Mouse (Mus musculus) adrenal gland, adult 18-20 months (tissue): ENCODE data around the gene Wee1. TPM values are rescaled to one million over a fixed set of nuclear protein-coding genes. Genes with fewer than 3 reads are reported as not detected.
A peak's percentile ranks its signal among the peaks of the same experiment; 100 is the strongest.
"Not testable (repeated sequence)": the region's sequence is repeated elsewhere in the genome, so short reads cannot be mapped to it uniquely, and the experiment has no call there.

Experiments used
- DNase-seq, 2 experiments: peaks; one replicate each; pipeline ENCODE4 v3.0.0; 2021 to 2022; ENCODE audit warnings: low spot score in 2 of 2
- total RNA-seq, 2 experiments: library from RNA; stranded (reverse); gene quantifications; 1 replicate in 1 of 2; 2 replicates in 1 of 2; pipeline ENCODE4 v1.2.3; 2021

Gene Wee1
- total RNA-seq, 2 experiments from 2014 or later, result 5.2 to 7.3 TPM

DNA sequence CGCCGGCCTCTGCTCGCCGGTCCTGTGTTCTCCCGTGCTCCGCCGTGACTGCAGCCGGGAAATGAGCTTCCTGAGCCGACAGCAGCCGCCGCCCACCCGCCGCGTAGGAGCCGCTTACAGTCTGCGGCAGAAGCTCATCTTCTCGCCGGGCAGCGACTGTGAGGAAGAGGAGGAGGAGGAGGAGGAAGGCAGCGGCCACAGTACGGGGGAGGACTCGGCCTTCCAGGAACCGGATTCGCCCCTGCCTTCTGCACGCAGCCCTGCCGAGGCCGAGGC, 381 bp downstream of the Wee1 start:
- no peak for DNase-seq

DNA sequence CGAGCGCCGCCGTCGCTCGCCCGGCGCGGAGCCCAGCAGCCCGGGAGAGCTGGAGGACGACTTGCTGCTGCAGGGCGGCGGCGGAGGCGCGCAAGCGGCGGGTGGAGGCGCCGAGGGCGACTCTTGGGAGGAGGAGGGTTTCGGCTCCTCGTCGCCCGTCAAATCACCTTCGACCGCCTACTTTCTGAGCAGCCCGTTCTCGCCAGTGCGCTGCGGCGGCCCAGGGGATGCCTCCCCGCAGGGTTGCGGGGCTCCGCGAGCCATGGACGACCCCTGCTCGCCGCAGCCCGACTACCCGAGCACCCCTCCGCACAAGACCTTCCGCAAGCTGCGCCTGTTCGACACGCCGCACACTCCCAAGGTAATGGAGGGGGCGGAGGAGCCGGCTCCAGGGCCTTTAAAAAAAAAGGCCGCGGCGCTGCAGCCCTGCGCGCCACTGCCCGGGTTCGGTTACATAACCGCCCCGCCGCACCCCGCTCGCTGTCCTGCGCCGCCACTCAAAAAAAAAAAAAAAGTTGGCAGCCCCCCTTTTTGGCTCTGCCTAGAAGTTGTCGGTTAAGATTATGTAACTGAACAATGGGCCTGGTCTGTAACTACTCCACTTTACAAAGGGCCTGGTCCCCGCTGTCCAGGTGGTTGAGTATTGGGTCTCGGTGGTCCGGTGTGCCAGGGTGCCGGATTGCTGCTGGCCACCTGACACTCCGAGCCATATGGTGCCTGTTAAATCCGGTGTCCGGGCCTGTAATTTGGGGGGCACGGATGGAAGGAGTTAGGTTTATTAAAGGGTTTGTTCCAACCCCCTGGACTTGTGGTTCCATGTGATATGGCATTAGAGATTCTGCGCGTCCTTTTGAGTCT, 948 bp downstream of the Wee1 start:
- DNase-seq, result peak; percentile 55 to 58

DNA sequence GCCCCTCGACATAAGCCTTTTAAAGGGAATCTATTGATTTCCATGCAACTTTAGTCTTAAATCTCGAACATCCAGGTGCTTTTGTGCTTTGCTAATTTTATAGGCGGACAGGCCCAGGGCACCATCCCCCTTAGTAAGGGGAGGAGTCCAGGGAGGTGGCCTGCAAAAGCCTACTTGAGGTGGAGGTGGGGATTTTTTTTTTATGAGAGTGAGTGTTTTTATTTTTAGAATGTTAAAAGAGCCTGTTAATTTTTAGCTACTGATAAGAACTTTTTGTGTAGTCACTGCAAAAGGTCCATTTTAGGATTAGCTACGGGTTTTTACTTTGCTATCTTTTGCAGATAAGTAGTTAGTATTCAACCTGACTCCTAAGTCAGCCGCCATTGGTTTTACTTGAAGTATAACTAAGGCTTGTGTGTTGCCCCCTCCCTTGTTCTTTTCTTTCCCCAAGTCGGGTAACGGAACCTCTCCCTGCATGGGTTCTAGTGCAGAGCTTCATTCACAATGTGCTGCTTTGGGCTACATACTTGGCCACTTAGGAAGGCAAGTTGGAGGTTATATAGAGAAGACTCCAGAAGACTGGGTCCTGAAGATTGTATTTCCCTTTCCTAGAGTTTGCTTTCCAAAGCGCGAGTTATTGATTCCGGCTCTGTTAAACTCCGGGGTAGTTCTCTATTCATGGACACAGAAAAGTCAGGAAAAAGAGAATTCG, 2.2 kb downstream of the Wee1 start:
- no peak for DNase-seq

DNA sequence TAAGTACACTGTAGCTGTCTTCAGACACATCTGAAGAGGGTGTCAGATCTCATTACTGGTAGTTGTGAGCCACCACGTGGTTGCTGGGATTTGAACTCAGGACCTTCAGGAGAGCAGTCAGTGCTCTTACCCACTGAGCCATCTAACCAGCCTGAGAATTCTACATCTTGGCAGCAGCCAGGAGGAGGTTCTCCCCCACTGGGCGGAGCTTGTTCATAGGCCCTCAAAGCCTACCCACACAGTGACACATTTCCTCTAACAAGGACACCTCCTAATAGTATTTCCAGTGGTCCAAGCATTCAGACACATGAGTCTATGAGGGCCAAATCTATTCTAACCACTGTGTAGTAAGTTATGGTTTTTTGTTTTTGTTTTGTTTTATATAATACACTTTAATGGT, 6.7 kb downstream of the Wee1 start:
- no peak for DNase-seq

DNA sequence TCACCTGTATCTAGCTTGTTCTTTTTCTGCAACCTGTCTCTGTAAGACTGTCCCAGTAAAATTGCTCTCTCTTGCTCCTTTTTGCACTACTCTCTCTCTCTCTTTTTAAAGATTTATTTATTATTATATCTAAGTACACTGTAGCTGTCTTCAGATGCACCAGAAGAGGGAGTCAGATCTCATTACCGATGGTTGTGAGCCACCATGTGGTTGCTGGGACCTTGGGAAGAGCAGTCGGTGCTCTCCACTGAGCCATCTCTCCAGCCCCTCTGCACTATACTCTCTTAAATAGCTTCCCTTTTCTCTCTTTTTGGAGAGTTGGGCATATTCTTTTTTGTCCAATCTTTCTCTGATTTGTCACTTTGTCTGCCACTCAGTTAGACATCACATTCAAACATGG, 10.4 kb downstream of the Wee1 start:
- not testable (repeated sequence) for DNase-seq

DNA sequence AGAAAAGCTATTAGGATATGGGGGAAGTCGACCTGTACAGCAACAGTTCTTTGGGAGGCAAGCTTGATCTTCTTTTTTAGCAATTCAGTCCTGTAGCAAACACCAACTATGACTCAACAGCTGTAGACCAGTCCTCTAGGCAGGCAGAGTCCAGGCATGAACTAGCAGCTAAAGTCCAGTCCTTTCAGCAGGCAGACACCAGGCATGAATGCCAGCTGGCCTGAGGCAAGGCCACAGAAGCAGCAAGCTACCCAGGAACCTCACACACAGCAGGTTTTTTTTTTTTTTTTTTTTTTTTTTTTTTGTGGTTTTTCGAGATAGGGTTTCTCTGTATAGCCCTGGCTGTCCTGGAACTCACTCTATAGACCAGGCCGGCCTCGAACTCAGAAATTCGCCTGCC, 12.1 kb downstream of the Wee1 start:
- DNase-seq, result no peak

DNA sequence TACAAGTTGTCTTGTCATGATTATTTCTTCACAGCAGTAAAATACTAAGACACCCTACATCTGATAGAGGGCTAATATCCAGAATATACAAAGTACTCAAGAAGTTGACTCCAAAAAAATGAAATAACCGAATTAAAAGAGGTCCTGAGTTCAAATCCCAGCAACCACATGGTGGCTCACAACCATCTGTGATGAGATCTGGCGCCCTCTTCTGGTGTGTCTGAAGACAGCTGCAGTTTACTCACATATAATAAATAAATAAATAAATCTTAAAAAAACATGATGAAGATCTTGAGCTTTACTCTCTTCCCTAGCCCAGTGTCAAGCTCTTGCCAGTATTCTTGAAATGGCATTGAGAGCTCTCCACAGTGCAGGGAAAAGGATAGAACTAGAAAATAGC, 16.7 kb downstream of the Wee1 start:
- DNase-seq, result no peak

DNA sequence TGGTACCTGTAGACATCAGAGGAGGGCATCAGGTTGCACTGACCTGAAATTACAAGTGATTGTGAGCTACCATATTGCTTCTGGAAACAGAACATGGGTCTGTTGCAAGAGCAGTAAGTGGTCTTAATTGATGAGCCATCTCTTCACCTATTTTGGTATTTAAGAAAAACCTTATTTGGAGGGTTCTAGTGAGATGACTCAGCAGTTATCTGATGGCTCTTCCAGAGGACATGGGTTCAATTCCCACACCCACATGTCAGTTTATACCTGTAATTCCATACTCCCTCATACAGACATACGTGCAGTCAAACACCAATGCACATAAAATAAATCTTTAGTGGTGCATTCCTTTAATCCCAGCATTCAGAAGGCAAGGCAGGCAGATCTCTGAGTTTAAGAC, 22.0 kb downstream of the Wee1 start:
- DNase-seq, result no peak

DNA sequence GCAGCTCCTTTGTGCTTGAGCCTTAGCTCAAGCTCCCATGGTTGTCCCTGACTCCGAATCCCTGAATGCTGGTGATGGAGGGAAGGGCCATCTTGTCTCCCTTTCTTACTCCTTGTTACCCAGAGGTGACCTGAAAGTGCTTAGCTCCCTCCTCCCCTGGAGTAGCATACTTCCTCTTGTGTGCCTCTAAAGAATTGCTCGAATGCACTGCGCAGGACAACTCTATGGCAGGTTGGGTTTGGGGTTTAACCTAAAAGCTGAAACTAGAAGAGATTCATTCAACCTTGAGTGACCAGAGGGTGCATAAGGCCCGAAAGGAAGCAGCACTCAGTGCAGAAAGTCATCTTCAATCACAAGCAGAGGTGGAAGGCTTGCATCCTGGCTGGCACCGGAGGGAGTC, 31.0 kb downstream of the Wee1 start:
- DNase-seq, result no peak

DNA sequence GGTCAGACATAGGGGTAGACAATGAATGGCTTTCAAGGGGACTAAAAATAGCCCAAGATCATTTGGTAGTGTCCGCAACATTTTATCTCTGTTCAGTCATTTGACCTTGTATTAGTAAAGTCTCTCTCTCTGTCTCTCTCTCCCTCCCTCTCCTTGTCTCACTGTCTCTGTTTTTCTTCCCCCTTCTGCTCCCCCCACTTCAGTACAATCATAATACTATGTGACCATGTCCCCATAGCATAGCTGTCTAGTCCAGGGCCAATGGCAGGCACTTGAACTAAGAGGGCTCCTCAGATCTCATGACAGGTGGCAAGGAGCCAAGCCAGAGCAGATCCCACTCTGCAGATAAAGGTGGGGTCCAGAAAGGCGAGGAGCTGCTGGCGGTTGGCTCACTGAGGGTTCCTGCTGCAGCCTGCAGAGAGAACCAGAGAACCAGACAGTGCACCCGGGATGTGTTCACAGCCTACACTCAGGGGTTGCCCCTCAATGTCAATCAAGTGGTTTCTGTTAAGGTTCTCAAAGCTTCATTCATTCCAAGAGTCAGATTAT, 34.9 kb downstream of the Wee1 start:
- DNase-seq, result peak in 1 of 2 experiments; percentile 18

DNA sequence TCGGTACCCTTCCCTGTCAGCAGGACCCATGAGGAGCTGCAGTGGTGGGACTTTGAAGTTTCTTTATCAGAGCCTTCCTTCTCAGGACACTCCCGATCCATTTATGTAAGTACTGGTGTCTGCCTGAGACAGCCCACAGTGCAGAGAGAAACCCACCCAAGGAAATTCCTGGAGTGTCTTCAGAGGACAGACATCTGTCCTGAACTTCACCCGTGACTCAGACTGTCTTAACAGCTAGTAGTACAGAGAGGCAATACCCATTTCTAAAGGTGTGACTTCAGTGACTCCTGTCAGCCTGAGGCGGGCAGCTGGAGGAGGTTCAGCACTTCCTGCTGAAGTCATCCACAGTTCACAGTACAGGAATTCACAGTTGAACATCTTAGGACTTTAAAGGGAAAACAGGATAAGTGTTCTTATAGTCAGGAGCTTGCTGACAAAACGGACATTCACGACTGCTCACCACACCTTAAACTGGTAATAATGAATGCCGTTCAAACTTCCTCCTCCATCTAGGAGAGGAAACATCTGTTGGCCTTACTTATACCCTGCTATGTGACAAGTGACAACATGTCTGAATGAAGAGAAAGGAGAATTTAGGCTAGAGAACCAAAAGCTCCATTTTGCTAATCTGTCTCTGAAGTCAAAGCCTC, 35.5 kb downstream of the Wee1 start:
- no peak for DNase-seq

DNA sequence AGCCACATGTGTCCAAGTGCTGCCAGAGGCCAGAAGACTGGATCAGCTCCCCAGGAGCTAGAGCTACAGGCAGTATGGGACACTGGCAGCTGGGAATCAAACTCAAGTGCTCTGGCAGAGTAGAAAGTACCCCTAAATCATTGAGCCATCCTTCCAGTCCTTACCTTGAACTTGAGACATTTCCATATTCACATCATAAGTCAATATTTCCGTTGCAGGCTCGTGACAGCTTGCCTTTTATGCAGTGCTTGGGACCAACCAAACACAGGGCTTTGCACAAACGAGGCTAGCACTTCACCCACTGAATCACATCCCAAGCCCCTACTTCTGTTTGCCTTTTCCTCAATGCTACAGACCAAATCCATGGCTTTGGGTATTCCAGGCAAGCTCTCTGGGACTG, 36.2 kb downstream of the Wee1 start:
- no peak for DNase-seq

DNA sequence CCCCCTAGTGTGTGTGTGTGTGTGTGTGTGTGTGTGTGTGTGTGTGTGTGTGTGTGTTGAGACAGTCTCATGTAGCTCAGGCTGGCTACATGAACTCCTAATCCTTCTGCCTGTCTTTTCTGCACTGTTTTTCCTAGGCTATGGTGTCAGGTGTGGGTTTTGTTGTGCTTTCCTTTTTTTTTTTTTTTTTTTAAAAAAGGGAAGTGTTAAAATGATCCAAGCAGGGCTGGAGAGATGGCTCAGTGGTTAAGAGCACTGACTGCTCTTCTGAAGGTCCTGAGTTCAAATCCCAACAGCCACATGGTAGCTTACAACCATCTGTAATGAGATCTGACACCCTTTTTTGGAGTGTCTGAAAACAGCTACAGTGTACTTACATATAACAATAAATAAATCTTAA, 38.3 kb downstream of the Wee1 start:
- not testable (repeated sequence) for DNase-seq

DNA sequence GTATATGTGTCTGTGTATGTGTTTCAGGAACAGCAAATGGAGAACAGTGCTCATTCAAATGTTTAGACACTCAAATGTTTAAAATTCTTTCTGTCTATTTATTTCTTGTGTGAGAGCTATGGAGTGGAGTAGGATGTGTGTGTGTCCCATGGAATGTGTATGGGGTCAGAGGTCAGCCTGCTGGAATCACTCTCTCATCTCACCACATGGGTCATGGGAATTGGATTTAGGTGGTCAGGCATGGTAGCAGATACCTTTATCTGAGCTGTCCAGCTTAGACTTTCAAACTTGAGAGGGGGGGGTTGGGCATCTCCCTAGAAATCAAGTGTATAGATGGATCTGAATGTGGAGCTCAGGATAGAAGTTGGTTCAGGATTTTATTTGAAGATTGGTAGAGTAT, 38.8 kb downstream of the Wee1 start:
- no peak for DNase-seq

DNA sequence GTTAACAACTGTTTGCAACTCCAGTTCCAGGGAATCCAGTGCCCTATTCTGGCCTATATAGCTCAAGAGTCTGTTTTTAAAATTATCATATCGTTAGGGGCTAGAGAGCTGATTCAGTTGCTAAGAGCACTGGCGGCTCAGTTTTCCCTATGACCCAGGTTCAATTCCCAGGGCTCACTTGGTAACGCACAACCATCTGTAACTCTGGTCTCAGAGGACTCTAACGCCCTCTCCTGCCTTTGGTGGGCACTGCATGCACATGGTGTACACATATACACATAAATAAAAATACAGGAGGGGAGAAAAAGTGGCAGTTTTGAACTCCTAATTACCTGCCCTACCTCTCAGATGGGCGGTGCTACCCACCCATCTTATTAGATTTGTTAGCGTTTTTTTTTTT, 41.2 kb downstream of the Wee1 start:
- no peak for DNase-seq

DNA sequence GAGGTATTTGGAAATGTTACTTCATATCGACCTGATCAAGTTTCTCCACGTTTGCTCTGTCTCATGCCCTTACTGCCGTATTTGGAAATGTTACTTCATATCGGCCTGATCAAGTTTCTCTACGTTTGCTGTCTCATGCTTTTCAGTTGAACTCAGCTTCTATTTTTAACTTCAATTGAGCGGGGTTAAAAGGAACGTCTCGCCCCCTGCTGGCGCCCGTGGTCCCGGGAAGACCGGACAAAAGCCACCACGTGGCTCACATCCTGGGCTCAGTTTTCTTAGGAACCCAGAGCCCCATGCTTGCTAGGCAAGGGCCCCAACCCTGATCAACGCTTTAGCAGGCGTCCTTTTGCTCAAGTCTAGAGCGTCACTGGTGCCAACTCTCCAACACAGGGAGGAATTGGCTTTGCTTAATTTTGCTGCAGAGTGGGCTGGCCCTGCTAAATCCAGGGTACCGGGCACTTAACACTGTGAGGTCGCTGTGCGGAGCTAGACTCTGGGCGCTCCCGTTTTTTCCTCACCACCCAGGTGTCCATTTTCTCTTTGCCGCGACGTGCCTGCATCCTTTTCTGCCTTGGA, 42.3 kb downstream of the Wee1 start:
- peak; percentile 85 to 86 for DNase-seq

DNA sequence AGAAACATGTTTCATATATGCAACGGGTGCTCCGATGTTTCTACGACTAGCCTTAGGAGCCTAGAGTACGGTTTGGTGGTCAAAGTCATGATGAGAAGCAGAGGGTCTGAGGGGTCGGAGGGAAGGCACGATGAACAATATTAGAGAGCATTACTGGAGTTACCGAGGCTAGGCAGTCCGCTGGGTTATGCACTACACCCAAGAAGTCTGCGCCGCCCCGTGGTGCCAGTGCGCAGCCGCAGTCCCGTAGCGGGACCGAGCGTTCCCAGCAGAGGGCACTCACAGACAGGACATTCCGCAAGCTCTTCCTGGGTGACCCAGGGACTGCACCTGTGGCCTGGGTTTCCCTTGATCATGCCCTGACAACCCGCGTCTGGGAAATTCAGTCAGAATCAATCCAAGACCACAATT, 42.9 kb downstream of the Wee1 start:
- DNase-seq, result peak; percentile 91 to 93

DNA sequence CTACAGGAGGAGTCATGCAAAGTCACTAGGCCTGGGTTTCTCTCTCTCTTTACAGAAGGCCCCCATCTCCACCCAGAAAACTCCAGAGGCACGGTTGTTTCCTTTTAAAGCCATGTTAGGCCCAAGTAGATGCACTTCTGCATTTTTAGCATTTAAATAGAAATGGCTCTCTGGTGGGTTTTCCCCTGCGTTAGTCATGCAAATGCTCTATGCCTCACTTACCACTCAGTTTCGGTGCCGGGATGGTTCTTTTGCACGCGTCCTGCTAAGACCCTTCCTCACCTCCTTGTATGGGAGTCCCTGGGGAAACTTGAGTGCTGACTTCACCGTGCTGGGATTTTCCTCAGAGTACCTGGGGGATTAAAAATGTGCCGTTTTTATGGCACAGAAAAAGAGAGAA, 44.4 kb downstream of the Wee1 start:
- no peak for DNase-seq

DNA sequence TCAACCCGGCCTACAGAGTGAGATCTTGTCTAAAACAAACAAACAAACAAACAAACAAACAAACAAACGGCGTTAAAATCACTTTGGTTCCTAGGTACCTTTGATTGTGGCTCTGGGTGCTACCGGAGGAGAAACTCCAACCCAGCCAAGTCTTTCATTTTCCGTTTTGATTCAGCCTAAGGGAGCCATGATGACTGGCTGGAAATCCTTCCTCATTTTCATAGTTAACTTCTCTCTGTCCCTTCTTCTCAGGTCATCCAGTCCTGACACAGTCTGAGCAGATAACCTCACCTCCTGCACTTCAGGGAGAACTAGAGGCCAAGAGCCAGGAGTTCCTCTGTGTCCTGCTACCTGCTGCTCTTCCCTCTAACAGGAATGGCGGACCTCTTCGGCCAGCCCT, 57.4 kb downstream of the Wee1 start:
- no peak for DNase-seq

DNA sequence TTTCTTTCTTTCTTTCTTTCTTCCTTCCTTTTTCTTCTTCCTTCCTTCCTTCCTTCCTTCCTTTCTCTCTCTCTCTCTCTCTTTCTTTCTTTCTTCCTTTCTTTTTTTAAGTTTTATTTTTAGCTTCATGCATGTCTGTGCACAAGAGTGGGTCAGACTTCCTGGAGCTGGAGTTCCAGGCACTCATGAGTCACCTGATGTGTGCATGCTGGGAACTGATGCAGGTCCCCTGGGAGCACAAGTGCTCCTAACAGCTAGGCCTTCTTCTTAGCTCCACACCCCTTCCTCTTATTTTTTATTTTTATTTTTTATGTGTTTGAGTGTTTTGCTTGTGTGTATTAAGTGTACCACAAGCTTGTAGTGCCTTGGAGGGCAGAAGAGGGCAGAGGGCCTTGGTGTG, 58.8 kb downstream of the Wee1 start:
- no peak for DNase-seq

DNA sequence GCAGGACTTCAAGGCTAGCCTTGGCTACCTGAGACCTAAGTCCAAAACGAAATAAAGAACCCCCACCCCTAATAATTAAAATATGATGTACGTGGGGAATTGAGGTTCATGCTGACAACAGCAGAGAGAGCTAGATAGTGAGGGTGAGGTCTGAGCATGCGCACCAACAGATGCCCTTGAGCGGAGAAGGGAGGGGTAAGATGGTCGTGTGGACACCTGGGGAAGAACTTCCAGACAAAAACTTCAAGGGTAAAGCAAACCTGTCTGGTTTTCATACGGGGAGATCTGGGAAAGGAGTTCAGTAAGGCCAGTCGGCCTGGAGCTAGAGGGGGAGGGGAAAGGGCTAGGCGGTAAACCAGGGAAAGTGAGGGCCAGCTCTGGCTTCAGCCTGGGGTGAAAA, 59.6 kb downstream of the Wee1 start:
- DNase-seq, result no peak

DNA sequence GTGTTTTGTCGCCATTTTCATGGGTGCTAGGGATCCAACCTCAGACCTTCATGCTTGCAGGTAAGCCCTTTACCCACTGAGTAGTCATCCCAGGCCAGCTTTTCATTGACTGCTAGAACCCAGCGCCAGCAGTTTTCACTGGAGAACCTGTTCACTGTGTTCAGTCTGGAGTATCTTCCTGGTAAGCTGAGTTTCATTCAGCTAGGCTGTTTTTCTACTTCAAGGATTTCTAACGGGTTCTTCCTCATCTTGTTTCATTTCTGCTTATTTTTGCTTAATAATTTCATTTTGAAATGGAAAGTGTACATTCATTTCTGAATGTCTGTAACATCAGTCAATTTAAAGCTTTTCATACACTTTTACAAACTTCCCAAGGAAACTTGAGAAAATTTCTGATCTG, 62.8 kb downstream of the Wee1 start:
- no peak for DNase-seq
